Mouse (Mus musculus): ENCODE data around the gene Ccn6. TPM values are rescaled to one million over a fixed set of nuclear protein-coding genes. Genes with fewer than 3 reads are reported as not detected.

The Ccn6 gene
- polyA plus RNA-seq, 2 experiments, result 0.08 TPM; not detected in 1

- ATAC-seq (ENCODE audit: insufficient read depth), result no peak
- no peaks in the 10 kb centered on the region for H3K36me3 ChIP-seq (replicated peaks; ENCODE audit: control insufficient read depth, insufficient read depth, low read depth)
- no peaks in the 10 kb centered on the region for H3K4me1 ChIP-seq (replicated peaks; ENCODE audit: control insufficient read depth in 2 of 2, insufficient read depth in 2 of 2, low read length in 1 of 2)
- no peak overlapping the region for H3K27ac ChIP-seq
- no peak for TF ChIP-seq EP300 (IDR thresholded peaks at IDR 0.05; ENCODE audit: low read depth)
- no peak for TF ChIP-seq CTCF (IDR thresholded peaks at IDR 0.05; ENCODE audit: low read depth)
- no peaks in the 10 kb centered on the region for H3K9me3 ChIP-seq (ENCODE audit: control insufficient read depth, low read length)
- no peaks in the 10 kb centered on the region for H3K27me3 ChIP-seq (ENCODE audit: control insufficient read depth, insufficient read depth, low read length)
- WGBS (ENCODE audit: insufficient replicate concordance), result 56% methylated on average over 3 of the region's 3 CpGs
- no peak for DNase-seq (ENCODE audit: low read depth in 3 of 3, low spot score in 3 of 3)
- no peak overlapping the region for H3K4me2 ChIP-seq (ENCODE audit: low read depth)
- H3K9ac ChIP-seq (replicated peaks), result no peak overlapping the region
- no peak overlapping the region for H3K4me3 ChIP-seq (ENCODE audit: insufficient read depth in 1 of 2, low read depth in 2 of 2, low read length in 2 of 2)
Observed at GRCm38 (mm10) chr10:39106413-39106812, 57.2 kb downstream of the Ccn6 start.

- H3K9ac ChIP-seq (replicated peaks), result no peak overlapping the region
- DNase-seq (ENCODE audit: low read depth in 3 of 3, low spot score in 3 of 3) (no peak), ATAC-seq (ENCODE audit: insufficient read depth) (no peak)
- WGBS (ENCODE audit: insufficient replicate concordance), result 65% methylated on average over 8 of the region's 8 CpGs
- H3K27ac ChIP-seq, result no peak overlapping the region
- H3K4me1 ChIP-seq (replicated peaks; ENCODE audit: control insufficient read depth in 2 of 2, insufficient read depth in 2 of 2, low read length in 1 of 2), result no peaks in the 10 kb centered on the region
- H3K36me3 ChIP-seq (replicated peaks; ENCODE audit: control insufficient read depth, insufficient read depth, low read depth), result no peaks in the 10 kb centered on the region
- H3K4me2 ChIP-seq (ENCODE audit: low read depth), result no peak overlapping the region
- H3K9me3 ChIP-seq (ENCODE audit: control insufficient read depth, low read length), result no peaks in the 10 kb centered on the region
- no peaks in the 10 kb centered on the region for H3K27me3 ChIP-seq (ENCODE audit: control insufficient read depth, insufficient read depth, low read length)
- no peak overlapping the region for H3K4me3 ChIP-seq (ENCODE audit: insufficient read depth in 1 of 2, low read depth in 2 of 2, low read length in 2 of 2)
- TF ChIP-seq EP300 (IDR thresholded peaks at IDR 0.05; ENCODE audit: low read depth), result no peak
- no peak for TF ChIP-seq CTCF (IDR thresholded peaks at IDR 0.05; ENCODE audit: low read depth)
Observed at GRCm38 (mm10) chr10:39104803-39105449, 58.7 kb downstream of the Ccn6 start.

Other genes starting within 250 kb of the Ccn6 start
- 0.48 and 0.94 TPM in 2 replicates for gene Lama4, start 198.3 kb downstream of the Ccn6 start, polyA plus RNA-seq (2012; rRNA removed)
- gene Lama4, start 198.3 kb downstream of the Ccn6 start, polyA plus RNA-seq (2014; fragmentation: Nextera tagmentation; extraction: Ambion mirVana), result 0.54 and 0.91 TPM in 2 replicates
- gene Fam229b, start 29.9 kb downstream of the Ccn6 start, polyA plus RNA-seq (2012; rRNA removed), result 0.41 TPM in 2 replicates
- gene Fam229b, start 29.9 kb downstream of the Ccn6 start, polyA plus RNA-seq (2014; fragmentation: Nextera tagmentation; extraction: Ambion mirVana), result 0.29 and 1.6 TPM in 2 replicates
- gene Tube1, start 29.8 kb downstream of the Ccn6 start, polyA plus RNA-seq (2012; rRNA removed), result 3.8 and 5.0 TPM in 2 replicates
- gene Tube1, start 29.8 kb downstream of the Ccn6 start, polyA plus RNA-seq (2014; fragmentation: Nextera tagmentation; extraction: Ambion mirVana), result 5.2 and 6.1 TPM in 2 replicates
- gene Fyn, start 205.1 kb upstream of the Ccn6 start, polyA plus RNA-seq (2012; rRNA removed), result 8.4 and 9.8 TPM in 2 replicates
- gene Fyn, start 205.1 kb upstream of the Ccn6 start, polyA plus RNA-seq (2014; fragmentation: Nextera tagmentation; extraction: Ambion mirVana), result 8.2 and 9.1 TPM in 2 replicates

Data from liver, embryonic 14.5 days (tissue).